Mouse (Mus musculus): ENCODE results near the gene Dpyd. TPM values are rescaled to one million over a fixed set of nuclear protein-coding genes. Genes with fewer than 3 reads are reported as not detected.

Gene Dpyd
- polyA plus RNA-seq, 1 experiment from 2014 or later = 4.5 TPM

DNA sequence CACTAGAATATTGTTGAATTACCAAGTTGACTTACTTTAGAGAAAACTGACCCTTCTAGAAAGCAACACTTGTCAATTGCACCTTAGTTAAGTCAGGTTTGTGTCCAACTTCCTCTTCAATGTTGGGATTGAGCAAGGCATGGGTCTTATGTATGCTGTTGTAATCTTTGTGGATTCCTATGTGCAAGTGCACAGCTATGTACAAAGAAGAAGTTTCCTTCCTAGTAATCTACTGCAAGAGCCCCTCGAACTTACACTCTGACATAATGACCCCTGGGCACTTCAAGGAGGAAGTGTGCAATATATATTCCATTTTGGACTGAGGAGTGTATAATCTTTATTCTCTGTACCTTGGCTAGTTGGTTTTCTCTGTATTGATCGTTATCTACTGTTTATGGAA, 191.7 kb downstream of the Dpyd start:
- Histone ChIP-seq H3K36me3 (replicated peaks) (no peaks in the 10 kb centered on the region), H3K27me3 (ENCODE audit: poor library complexity, severe bottlenecking) (no peaks in the 10 kb centered on the region), H3K4me3 (no peak overlapping the region), H3K4me1 (no peaks in the 10 kb centered on the region), H3K27ac (no peak overlapping the region), H3K9me3 (no peaks in the 10 kb centered on the region)
- no peak for DNase-seq (ENCODE audit: extremely low spot score, low spot score)
- WGBS = 86% methylated on average over 2 of the region's 2 CpGs

DNA sequence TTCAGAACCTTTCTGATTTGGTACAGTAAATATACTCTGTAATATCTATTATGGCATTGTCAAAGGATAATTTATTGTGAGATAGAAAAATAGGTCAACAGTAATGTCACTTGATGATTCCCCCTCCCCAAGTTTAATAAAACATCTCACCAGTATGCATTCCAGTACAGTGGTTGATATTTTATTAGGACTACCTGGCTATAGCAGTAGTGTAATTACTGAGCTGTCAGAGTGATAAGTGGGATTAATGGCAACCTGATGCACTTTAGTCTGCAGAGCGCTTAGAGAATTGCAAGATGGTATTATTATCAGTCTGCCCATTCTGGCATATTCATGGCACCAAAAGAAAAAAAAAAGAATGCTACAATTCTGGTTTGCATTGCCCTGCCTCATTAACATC, 194.2 kb downstream of the Dpyd start:
- H3K27ac ChIP-seq = no peak overlapping the region
- no peaks in the 10 kb centered on the region for H3K9me3 ChIP-seq
- WGBS = 78% methylated on average over 1 of the region's 1 CpGs
- H3K27me3 ChIP-seq (ENCODE audit: poor library complexity, severe bottlenecking) = no peaks in the 10 kb centered on the region
- no peak overlapping the region for H3K4me3 ChIP-seq
- no peaks in the 10 kb centered on the region for H3K36me3 ChIP-seq (replicated peaks)
- DNase-seq (ENCODE audit: extremely low spot score, low spot score) = no peak
- H3K4me1 ChIP-seq = no peaks in the 10 kb centered on the region

DNA sequence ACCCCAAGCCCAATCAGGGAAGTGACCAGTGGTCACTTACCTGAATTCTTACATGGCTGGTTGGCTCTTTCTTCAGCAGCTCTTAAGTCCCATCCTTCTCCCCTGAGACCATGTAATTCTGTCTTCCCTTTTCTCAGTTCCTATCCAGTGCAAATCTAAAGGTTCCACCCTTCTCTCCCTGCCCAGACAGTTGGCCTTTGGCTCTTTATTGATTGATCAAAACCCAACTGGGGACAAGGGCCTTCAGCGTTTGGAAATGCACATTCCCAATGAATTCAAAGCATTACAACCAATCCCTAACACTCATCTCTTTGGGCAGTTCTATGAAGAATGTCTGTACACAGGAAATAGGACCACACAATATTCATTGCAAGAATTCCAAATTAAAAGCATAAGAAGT, 251.0 kb downstream of the Dpyd start:
- Histone ChIP-seq H3K4me1 (no peaks in the 10 kb centered on the region), H3K9me3 (no peaks in the 10 kb centered on the region), H3K36me3 (replicated peaks) (no peaks in the 10 kb centered on the region), H3K27ac (no peak overlapping the region), H3K27me3 (ENCODE audit: poor library complexity, severe bottlenecking) (no peaks in the 10 kb centered on the region), H3K4me3 (no peak overlapping the region)
- DNase-seq (ENCODE audit: extremely low spot score, low spot score) = no peak
- 77% methylated on average over 1 of the region's 1 CpGs for WGBS

DNA sequence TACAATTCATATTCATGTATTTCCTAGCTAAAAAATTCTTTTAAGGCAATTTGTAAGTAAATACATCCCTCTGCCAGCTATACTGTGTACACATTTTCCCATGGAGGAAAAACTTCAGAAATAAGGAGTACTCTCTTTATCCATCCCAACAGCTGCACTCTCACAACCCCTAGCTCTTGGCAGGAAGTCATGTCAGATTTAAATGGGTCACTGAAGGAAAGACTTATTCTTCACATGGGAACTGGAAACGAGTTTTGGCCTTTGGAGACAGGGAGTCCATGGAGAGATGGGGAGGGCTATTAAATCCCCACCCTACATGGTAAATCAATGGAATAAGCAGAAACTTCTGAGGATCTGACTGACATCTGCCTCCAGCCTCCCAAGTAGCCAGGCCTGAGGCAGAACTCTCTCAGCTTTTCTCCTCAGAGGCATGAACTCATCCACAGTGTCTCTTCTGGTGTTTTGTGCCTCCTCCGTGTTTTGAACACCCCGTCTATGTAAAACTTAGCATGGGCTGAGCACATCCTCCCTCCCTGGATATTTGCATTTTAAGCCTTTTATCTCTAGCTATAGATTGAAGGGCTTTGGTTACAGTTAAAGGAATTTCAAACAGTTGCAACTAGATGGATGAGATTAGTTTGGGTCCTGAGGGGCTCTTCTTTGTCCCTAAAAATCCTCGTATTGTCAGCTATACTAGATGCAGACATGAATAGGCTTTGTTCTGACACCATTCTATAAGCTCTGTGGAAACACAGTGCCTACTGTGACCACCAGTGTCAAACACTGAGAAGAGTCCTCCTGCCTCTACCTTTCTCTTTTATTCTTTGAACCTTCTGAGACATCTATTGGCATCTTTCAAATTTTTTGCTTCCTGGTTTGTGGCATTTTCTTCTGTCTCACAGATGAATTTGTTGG, 288.9 kb downstream of the Dpyd start:
- 21% methylated on average over 4 of the region's 4 CpGs for WGBS

DNA sequence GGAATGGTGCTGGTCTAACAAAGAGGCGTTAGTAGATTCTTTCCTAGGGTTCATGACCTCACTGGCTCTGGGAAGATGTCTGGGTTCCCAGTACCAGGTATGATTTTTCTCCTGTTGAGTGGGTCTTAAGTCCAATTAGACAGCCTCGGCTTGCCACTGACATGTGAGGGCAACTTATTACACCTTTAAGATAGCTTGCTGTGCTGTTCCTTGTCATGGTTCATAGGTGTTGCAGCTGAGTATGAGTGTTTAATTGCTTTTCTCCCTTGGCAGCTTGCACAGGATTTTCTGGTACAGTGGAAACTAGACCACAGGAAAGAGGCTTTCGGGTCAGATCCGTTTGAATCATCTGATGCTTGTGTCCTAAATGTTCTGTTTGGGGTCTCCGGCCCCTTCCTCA, 290.8 kb downstream of the Dpyd start:
- Histone ChIP-seq H3K4me1 (peaks cover 8% of the 10 kb centered on the region), H3K27ac (no peak overlapping the region), H3K4me3 (no peak overlapping the region), H3K36me3 (replicated peaks) (no peaks in the 10 kb centered on the region), H3K27me3 (ENCODE audit: poor library complexity, severe bottlenecking) (no peaks in the 10 kb centered on the region), H3K9me3 (no peaks in the 10 kb centered on the region)
- WGBS = 93% methylated on average over 5 of the region's 5 CpGs
- no peak for DNase-seq (ENCODE audit: extremely low spot score, low spot score)

More for the DNA sequence above, 288.9 kb downstream of the Dpyd start:
- Histone ChIP-seq H3K36me3 (replicated peaks) (no peaks in the 10 kb centered on the region), H3K4me1 (peaks cover 8% of the 10 kb centered on the region), H3K27me3 (ENCODE audit: poor library complexity, severe bottlenecking) (no peaks in the 10 kb centered on the region), H3K4me3 (no peak overlapping the region), H3K27ac (0 out of 2 replicates have a peak overlapping the region, but pooled peaks have one; percentile 20), H3K9me3 (no peaks in the 10 kb centered on the region)
- DNase-seq (ENCODE audit: extremely low spot score, low spot score) = no peak

DNA sequence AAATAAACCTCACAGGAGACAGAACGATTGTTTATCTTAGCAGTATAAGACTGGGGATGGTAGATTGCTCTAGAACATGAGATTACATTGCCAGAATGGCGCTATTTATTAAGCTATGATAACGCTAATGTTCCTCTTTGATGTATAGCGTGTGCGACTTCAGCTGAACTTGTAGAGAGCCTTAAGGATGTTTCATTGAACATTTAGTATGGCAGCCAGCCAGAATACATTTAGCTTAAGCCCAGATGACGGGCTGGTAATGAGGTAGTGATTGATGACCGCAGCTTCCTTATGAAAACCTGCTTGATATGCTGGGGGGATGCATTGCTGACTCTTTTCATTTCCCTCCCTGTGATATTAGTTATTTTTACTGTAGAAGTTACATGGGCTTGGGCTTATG, 293.5 kb downstream of the Dpyd start:
- Histone ChIP-seq H3K27me3 (ENCODE audit: poor library complexity, severe bottlenecking) (no peaks in the 10 kb centered on the region), H3K9me3 (no peaks in the 10 kb centered on the region), H3K36me3 (replicated peaks) (no peaks in the 10 kb centered on the region), H3K4me3 (no peak overlapping the region), H3K4me1 (peaks cover 8% of the 10 kb centered on the region), H3K27ac (no peak overlapping the region)
- 91% methylated on average over 7 of the region's 7 CpGs for WGBS
- no peak for DNase-seq (ENCODE audit: extremely low spot score, low spot score)

DNA sequence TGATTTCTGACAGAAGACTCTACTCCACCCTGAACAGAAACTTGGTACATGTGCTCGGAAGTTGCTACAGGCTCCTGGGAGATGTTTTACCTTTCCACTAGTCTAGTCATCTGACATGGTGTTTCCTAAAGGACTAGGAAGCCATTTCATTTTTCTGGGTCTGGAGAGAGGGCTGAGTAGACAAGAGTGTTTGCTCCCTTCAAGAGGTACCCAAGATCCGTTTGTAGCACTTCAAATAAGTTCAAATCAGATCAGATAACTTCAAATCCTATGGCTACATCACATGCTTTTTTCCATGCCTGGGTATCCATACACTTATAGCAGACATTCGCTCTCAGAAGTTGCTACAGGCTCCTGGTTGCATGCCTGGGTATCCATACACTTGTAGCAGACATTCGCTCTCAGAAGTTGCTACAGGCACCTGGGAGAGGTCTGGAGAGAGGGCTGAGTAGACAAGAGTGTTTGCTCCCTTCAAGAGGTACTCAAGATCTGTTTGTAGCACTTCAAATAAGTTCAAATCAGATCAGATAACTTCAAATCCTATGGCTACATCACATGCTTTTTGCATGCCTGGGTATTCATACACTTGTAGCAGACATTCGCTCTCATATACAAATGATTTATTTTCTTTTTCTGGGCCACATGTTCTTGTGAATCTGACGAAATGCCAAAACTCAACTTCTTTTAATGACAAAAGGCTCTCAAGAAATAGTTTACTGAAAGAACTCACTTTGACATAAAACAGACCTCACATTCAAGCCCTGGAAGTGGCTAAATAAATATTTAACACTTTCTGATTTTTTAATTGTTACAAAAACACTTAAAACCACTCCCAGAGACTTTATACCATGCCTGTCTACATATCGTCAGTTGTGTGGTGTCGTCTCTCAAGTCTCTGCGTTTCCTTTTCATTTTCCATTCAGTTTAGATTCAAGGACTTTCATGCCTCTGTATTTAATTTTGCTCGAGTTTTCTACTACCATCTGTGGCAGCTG, 307.5 kb downstream of the Dpyd start:
- Histone ChIP-seq H3K36me3 (replicated peaks) (no peaks in the 10 kb centered on the region), H3K4me1 (no peaks in the 10 kb centered on the region), H3K27me3 (ENCODE audit: poor library complexity, severe bottlenecking) (no peaks in the 10 kb centered on the region), H3K9me3 (no peaks in the 10 kb centered on the region), H3K27ac (no peak overlapping the region), H3K4me3 (no peak overlapping the region)
- WGBS = 87% methylated on average over 10 of the region's 10 CpGs
- DNase-seq (ENCODE audit: extremely low spot score, low spot score) = no peak

DNA sequence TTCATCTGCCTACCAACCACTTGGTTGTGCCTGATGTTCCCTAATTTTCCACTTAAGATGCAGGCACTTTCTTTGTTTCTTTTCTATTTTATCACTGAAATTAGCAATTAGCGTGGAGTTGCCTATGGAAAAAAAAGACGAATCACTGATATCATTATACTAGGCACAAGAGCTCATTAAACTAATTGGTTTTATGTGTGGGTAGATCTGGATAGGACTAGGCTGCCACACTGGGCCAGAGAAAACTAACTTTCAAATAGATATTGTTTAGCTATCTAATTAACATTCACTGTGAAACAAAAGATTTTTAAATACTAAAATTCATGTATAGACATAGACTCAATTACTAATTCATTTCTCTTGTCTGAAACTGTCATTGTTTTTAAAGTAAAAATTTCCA, 313.9 kb downstream of the Dpyd start:
- no peaks in the 10 kb centered on the region for H3K9me3 ChIP-seq
- H3K27me3 ChIP-seq (ENCODE audit: poor library complexity, severe bottlenecking) = no peaks in the 10 kb centered on the region
- no peak overlapping the region for H3K4me3 ChIP-seq
- no peak for DNase-seq (ENCODE audit: extremely low spot score, low spot score)
- no peaks in the 10 kb centered on the region for H3K4me1 ChIP-seq
- no peak overlapping the region for H3K27ac ChIP-seq
- WGBS = 74% methylated on average over 2 of the region's 2 CpGs
- H3K36me3 ChIP-seq (replicated peaks) = no peaks in the 10 kb centered on the region

DNA sequence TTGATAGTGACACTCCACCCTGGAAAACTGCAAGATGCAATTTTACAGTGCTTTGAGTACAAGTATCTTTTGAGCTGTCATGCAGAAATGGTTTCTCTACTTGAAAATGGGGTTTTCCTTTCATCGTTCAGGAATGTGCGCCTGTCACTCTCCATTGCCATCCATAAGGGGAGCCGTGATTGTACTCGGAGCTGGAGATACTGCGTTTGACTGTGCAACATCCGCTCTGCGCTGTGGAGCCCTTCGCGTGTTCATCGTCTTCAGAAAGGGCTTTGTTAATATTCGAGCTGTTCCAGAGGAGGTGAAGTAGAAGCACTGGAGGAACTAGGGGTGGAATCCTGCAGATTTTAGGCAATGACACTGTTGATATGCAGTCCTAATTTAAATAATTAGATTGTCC, 337.1 kb downstream of the Dpyd start:
- no peak for DNase-seq (ENCODE audit: extremely low spot score, low spot score)
- no peak overlapping the region for H3K27ac ChIP-seq
- no peaks in the 10 kb centered on the region for H3K27me3 ChIP-seq (ENCODE audit: poor library complexity, severe bottlenecking)
- no peaks in the 10 kb centered on the region for H3K36me3 ChIP-seq (replicated peaks)
- WGBS = 92% methylated on average over 11 of the region's 11 CpGs
- no peaks in the 10 kb centered on the region for H3K4me1 ChIP-seq
- no peak overlapping the region for H3K4me3 ChIP-seq
- no peaks in the 10 kb centered on the region for H3K9me3 ChIP-seq

DNA sequence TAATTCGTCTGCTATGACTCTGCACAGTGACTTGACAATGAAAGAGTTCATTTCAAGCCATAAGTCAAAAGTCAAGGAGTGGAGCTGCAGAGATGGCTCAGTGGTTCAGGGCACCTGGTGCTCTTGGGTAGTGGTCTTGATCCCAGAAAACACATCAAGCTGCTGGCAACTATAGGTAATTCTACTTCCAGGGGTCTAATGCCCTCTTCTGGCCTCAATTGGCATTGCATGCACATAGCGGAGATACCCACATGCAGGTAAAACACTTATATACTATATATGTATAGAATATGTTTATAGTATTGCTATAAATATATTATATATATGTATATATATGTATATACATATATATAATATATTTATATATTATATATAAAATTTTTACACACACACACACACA, 429.4 kb downstream of the Dpyd start:
- Histone ChIP-seq H3K36me3 (replicated peaks) (no peaks in the 10 kb centered on the region), H3K27ac (no peak overlapping the region), H3K4me3 (no peak overlapping the region), H3K27me3 (ENCODE audit: poor library complexity, severe bottlenecking) (no peaks in the 10 kb centered on the region), H3K4me1 (no peaks in the 10 kb centered on the region), H3K9me3 (no peaks in the 10 kb centered on the region)
- DNase-seq (ENCODE audit: extremely low spot score, low spot score) = no peak
- WGBS = 98% methylated on average over 2 of the region's 2 CpGs

DNA sequence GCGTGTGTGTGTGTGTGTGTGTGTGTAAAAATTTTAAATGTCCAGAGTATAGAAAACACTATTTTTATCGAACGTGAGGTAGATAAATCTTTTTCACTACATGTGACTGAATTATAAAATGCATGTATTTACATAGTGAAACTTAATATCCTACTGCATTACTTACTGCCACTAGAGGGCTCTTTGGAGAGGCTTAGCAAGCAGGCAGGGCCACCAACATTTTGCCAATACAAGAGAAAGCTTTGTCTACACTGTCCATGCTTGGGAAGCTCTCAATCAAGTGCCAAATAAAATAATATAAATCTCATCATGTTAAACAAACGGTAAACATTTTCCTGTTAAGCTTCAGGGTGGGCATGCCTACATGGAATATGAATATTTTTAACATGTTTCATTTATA, 429.9 kb downstream of the Dpyd start:
- no peaks in the 10 kb centered on the region for H3K4me1 ChIP-seq
- no peak overlapping the region for H3K27ac ChIP-seq
- no peak overlapping the region for H3K4me3 ChIP-seq
- no peaks in the 10 kb centered on the region for H3K36me3 ChIP-seq (replicated peaks)
- 85% methylated on average over 4 of the region's 4 CpGs for WGBS
- H3K9me3 ChIP-seq = no peaks in the 10 kb centered on the region
- no peak for DNase-seq (ENCODE audit: extremely low spot score, low spot score)
- H3K27me3 ChIP-seq (ENCODE audit: poor library complexity, severe bottlenecking) = no peaks in the 10 kb centered on the region

DNA sequence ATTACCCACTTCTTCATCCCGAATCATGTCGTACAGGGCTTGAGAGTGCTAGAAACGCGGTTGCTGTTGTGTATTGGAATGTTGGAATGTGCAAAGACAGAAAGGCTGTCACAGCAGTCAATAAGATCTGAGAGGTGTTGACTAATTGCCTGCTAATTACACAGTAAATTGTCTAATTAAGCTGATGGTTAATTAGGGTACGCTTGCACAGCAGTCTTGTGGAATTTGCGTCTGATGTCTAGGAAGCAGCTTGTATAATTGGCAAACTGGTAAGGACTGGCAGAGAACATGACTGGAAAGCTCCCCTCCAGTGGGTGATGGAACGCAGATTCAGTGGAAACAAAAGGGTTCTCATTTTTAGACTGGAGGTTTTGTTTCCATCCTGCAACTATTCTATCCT, 459.3 kb downstream of the Dpyd start:
- no peak overlapping the region for H3K27ac ChIP-seq
- H3K27me3 ChIP-seq (ENCODE audit: poor library complexity, severe bottlenecking) = no peaks in the 10 kb centered on the region
- H3K36me3 ChIP-seq (replicated peaks) = no peaks in the 10 kb centered on the region
- DNase-seq (ENCODE audit: extremely low spot score, low spot score) = no peak
- H3K9me3 ChIP-seq = no peaks in the 10 kb centered on the region
- H3K4me3 ChIP-seq = no peak overlapping the region
- H3K4me1 ChIP-seq = peaks cover 10% of the 10 kb centered on the region; the same call in 1 of the 2 replicates
- WGBS = 44% methylated on average over 7 of the region's 7 CpGs

DNA sequence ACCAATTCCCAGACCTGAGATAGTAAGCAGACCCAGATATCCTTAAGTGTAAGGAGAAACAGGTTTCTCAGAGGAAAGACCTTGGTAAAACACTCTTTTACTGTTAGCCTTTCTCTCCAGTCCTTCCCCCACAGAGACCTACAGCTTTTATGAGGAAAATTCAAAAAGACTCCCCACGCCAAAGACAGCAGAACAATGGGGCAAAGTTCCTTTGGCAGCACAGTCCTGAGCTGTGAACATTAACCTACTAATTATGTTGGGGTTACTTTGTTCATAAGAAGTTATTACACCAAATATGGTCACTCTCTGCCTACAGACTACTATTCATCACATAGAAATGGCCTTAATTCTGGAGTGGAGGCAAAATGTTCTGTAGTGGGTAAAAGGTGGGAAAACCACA, 480.7 kb downstream of the Dpyd start:
- Histone ChIP-seq H3K27ac (no peak overlapping the region), H3K9me3 (no peaks in the 10 kb centered on the region), H3K27me3 (ENCODE audit: poor library complexity, severe bottlenecking) (no peaks in the 10 kb centered on the region), H3K36me3 (replicated peaks) (no peaks in the 10 kb centered on the region), H3K4me3 (no peak overlapping the region), H3K4me1 (peaks cover 6% of the 10 kb centered on the region)
- 53% methylated on average over 1 of the region's 1 CpGs for WGBS
- no peak for DNase-seq (ENCODE audit: extremely low spot score, low spot score)
